Mouse (Mus musculus): Measurements from ENCODE around the gene Strbp. TPM values are rescaled to one million over a fixed set of nuclear protein-coding genes. Genes with fewer than 3 reads are reported as not detected.

Gene Strbp
- total RNA-seq (2021), result 100 to 1,000 TPM; 174 to 175 TPM
- long read RNA-seq, experiment 1, transcript Strbp-202 (18 exons, 3,144 nt), result major isoform, 23 of 75 reads
- long read RNA-seq, experiment 1, partial matches to known transcripts, result 6 of 75 reads
- long read RNA-seq, experiment 1, other reads (novel, unspliced or antisense), result 45 of 75 reads
- long read RNA-seq, experiment 2, full-length matches to known transcripts, result 38 of 83 reads
- long read RNA-seq, experiment 2, partial matches to known transcripts, result 9 of 83 reads
- long read RNA-seq, experiment 2, other reads (novel, unspliced or antisense), result 36 of 83 reads

DNA sequence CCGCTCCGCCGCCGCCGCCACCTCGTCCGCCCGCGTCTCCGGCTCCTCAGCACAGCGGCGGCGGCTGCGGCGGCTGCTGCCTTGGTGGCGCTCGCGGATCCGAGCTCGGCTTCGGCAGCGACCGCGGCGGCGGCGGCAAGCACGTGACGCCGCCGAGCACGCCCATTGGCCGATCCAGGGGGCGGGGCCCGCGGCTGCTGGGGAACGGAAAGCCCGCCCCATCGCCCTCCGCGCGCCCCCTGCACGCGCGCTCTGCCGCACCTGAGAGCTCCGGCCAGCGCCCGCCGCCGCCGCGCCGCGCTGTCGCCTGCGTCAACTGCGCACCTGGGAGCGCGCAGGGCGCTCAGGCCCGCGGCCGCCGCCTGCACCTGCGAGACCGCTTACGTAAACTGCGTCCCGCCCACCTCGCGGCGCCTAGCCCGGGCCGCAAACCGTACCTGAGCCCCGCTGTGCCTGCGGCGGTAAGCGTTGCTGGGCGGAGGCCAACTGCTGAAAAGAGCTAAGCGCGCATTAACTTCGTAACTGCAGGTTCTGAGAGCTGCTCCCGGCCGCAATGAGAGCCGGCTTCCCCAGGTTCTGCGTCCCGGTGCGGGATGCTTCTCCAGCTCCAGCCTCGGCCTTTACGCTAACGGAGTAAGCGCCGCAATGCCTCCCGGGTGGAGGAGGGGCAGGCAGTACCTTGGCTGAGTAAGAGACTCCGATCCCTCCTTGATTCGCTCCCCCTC lies at the start of gene Strbp:
Strbp (minus strand) TSS at position 630 of the 725 bp plus-strand sequence.
- Histone ChIP-seq H3K27ac (peak within 1 kb of the TSS; percentile 98), H3K4me3 (peak within 1 kb of the TSS; percentile 100)
- TF ChIP-seq CTCF (conservative IDR thresholded peaks at IDR 0.05), result no peak
- DNase-seq (ENCODE audit: low spot score in 2 of 2), result peak; percentile 92 to 94

DNA sequence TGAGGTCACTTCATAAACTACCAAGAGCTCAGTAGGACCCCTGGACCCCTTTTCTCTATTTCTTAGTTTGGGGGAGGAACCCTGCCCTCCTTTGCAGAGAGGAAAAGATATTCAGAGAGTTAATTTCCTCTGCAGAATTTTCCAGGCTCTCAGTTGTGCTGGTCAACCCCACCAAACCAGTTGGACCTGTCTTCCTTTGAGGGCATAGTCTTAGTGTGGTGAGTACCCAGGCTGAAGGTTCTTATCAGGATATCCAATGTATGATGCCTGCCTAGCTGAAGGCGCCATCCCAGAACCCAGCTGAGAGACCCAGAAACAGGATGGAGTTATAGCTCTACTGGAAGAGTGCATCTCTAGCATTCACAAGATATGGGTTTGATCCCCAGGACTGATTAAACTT lies 47.5 kb upstream of the Strbp start:
- H3K27ac ChIP-seq, result no peak overlapping the region
- no peak for DNase-seq (ENCODE audit: low spot score in 2 of 2)
- no peak overlapping the region for H3K4me3 ChIP-seq
- TF ChIP-seq CTCF (conservative IDR thresholded peaks at IDR 0.05), result no peak

DNA sequence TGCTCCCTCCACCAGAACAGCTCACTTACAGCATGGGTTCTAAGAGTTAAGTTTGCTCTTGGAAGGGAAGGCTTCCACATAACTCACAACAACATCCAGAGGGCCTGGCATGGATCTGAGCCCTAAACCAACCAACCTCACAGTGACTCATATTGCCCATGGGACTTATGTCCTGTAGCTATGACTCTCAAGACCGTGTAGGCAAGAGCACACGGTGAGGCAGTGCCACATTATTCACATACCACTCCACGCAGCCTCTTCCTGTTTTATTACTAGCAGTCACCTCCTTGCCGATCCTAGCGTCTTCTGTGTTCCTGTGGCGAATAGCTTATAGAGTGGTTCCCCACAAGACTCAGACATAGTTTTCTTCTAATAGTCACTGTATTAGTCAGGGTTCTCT lies 45.7 kb upstream of the Strbp start:
- Histone ChIP-seq H3K4me3 (no peak overlapping the region), H3K27ac (no peak overlapping the region)
- no peak for TF ChIP-seq CTCF (conservative IDR thresholded peaks at IDR 0.05)
- no peak for DNase-seq (ENCODE audit: low spot score in 2 of 2)

DNA sequence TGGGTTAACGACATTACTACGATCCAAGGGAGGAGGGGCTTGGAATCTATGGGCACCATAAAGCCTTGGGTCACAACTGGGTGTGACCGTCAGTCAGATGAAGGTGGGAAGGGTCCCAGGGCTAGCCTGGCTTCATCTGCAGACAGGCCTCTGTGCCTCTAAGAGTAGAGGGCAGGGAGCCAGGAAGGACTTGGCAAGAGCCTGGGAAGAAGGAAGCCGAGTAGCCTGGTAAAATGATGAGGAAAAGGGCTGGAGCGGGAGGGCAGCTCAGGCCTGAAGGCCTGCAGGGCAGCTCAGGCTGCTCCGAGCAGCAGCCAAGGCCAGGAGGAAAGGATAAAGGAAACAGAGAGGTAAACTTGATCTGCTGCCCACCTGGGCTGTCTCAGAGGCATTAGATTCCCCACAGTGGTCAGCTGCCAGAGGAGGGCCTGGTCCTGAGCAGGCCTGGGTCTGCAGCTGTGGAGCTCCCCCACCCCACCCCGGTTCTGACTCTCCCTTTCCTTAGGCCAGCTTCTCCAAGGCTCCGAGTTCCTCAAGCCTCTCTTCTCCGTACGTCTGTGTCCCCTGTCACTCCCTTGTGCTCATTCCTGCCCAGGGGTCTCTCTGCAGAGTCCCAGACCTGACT lies 44.9 kb upstream of the Strbp start:
- Histone ChIP-seq H3K4me3 (no peak overlapping the region), H3K27ac (peak overlapping the region; percentile 32; the same call in 1 of the 2 replicates)
- DNase-seq (ENCODE audit: low spot score in 2 of 2), result no peak
- no peak for TF ChIP-seq CTCF (conservative IDR thresholded peaks at IDR 0.05)

DNA sequence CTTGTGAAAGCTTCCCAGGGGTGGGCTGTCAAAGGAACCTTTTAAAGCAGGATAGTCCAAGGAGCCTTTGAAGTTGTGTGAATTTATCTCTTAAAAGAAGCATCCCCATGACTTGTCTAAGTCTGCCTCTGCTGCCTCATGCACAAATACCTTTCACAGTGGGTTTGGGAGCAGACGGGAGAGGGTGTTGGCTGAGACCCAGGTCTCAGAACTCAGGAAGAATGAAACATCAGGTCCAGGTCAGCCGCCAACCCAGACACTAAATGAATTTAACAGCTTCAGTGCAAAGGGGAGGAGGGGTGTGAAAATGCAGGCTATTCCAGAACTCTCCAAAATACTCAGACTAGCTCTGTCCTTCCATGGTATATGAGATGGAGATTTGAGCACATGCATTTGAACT lies 44.2 kb upstream of the Strbp start:
- no peak for DNase-seq (ENCODE audit: low spot score in 2 of 2)
- Histone ChIP-seq H3K4me3 (no peak overlapping the region), H3K27ac (no peak overlapping the region)
- TF ChIP-seq CTCF (conservative IDR thresholded peaks at IDR 0.05), result no peak

DNA sequence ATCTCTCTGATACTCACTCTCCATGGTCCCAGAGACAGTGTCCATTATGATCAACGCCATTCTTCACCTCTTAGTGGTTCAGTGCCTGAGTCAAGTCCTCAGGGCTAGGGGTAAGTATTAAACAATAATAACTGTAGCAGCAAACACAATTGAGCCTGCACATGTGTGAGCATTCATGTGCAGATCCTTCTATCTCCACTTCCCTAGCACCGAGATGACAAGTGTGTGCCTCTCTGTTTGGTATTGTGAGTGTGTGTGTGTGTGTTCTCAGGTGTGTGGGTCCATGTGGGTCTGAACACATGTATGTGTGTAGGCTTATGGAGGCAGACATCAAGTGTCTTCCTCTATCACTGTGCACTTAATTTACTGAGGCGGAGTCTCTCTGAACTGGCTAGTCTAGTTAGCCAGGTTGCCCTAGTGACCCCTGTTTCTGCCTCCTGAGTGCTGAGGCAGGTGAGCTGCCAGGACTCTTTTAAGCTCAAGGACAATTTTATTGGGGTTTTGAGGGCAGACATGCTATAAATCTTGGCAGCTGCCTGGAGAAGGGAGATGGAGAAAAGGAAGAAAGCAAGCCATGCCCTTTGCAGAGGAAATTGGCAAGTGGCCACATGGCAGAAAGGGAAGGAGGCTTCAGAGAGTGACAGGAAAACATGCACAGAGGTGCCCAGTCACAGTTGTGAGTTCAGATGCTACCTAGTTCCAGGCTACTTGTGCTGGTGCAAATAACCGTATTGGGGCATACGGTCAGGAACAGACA lies 42.8 kb upstream of the Strbp start:
- Histone ChIP-seq H3K27ac (no peak overlapping the region), H3K4me3 (no peak overlapping the region)
- DNase-seq (ENCODE audit: low spot score in 2 of 2), result no peak
- no peak for TF ChIP-seq CTCF (conservative IDR thresholded peaks at IDR 0.05)

DNA sequence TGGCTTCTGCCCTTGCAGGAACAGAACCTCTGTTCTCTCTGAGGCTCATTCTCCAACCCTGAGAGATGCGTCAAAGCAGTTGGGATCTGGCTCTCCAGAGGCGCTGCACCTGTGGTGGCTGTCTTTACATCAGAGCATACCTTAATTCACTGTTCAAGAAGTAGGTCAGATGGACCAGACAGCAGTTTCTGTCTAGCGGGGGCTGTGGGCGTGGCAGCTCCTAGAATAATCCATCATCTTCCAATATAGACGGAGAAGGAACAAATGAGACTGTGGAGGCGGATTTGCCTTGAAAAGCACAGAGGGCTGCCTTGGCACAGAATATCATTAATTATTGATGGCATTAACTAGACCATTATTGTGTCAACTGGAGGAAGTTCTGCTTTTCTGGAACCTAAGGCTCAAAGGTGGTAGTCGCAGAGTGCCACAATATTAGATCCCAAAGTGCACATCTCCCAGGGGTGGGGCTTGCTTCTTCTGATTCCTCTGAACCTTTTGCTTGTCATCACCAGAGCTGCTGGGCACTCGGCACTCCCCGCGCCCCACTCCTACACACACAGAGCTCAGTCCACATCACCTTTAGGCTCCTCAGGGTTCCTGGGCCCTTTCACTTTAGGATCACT lies 41.2 kb upstream of the Strbp start:
- no peak overlapping the region for H3K4me3 ChIP-seq
- TF ChIP-seq CTCF (conservative IDR thresholded peaks at IDR 0.05), result no peak
- no peak for DNase-seq (ENCODE audit: low spot score in 2 of 2)
- no peak overlapping the region for H3K27ac ChIP-seq

DNA sequence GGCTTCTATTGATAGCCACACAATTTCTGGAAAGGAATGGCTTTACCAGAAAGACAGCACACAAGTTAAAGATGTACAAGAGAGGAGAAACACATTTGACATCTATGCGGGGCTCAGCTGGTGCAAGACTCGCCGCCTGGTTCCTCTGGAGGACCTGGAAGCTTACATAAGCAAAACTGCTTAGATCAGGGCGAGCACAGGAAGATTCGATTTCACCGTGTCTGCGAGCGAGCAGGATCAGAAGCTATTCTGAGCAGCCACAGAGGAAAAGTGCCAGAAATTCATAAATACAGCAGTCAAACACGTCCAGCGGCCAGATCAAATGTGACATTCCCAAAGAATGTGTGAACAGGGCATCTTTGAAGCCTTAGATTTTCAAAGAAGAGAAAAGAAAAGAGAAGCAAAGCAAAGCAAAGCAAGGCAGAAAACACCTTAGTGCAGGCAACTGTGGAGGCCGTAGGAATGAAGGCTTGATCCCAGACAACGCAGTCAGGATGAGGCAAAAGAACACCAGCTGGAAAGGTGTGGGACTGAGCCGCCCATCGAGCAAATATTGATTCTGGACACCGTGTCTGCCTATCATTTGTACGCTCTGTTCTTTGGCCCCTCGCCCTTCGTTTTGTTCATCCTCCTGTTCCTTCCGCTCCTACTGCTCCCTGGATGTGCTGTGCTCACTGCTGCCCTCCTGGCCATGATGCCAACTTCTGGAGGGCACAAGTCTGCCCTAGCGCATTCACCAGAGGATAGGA lies 38.3 kb upstream of the Strbp start:
- 0 out of 2 replicates have a peak overlapping the region, but pooled peaks have one; percentile 25 for H3K27ac ChIP-seq
- H3K4me3 ChIP-seq, result no peak overlapping the region; the same call in 1 of the 2 replicates
- TF ChIP-seq CTCF (conservative IDR thresholded peaks at IDR 0.05), result peak; percentile 27
- DNase-seq (ENCODE audit: low spot score in 2 of 2), result no peak

DNA sequence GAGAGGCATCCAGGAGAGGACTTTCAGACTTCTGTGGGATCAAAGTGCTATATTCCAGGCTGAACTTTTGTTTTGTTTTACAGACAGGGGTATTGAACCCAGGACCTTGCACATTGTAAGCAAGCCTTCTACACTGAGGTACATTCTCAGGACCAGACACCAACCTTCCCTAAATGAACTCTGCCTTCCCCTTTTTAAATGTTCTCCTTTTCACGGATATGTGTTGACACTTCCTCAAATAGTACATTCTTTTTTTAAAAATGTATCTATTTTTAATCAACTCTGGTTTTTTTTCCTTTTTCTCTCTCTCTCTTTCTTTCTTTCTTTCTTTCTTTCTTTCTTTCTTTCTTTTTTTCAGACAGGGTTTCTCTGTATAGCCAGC lies 32.1 kb upstream of the Strbp start:
- Histone ChIP-seq H3K27ac (no peak overlapping the region), H3K4me3 (no peak overlapping the region)
- DNase-seq (ENCODE audit: low spot score in 2 of 2), result no peak
- no peak for TF ChIP-seq CTCF (conservative IDR thresholded peaks at IDR 0.05)

DNA sequence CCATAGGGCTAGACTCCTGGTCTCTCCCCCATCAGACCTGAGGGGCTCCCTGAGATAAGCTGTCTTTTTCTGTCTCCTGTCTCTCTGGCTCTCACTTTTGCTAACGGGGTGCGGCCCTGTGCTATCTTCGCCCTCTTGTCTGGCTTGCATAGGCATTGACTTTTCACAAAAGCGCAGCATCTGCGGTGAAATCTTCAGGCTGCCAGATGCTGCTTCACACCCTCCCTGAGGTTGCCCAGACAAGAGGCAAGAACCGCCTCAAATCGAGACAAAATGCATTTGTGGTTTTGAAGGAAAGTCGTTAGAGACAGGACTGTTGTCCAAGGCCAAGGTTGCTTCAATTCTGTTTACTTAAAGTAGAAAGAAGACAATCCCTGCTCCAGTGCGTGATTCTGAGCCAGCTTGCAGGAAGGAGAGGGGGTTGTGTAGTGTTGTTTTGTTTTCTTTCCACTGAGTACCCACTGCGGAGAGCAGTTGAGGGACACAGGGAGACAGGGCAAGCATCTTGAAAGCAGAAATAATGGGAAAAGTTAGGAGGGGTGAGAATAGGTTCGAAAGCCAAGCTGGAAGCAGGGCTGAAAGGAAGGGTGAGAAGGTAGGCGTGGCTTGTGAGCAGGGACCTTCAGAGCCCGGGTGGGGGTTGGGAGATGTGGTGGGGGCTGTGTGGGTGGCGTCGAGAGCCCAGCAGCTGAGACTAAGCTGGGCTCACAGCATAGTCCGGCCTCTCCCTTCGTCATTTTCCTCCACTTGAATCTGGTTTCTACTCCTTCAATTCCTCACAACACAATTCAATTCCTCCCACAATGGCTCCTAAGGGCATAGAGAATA lies 31.5 kb upstream of the Strbp start:
- DNase-seq (ENCODE audit: low spot score in 2 of 2), result no peak
- TF ChIP-seq CTCF (conservative IDR thresholded peaks at IDR 0.05), result no peak
- H3K27ac ChIP-seq, result 0 out of 2 replicates have a peak overlapping the region, but pooled peaks have one; percentile 3

DNA sequence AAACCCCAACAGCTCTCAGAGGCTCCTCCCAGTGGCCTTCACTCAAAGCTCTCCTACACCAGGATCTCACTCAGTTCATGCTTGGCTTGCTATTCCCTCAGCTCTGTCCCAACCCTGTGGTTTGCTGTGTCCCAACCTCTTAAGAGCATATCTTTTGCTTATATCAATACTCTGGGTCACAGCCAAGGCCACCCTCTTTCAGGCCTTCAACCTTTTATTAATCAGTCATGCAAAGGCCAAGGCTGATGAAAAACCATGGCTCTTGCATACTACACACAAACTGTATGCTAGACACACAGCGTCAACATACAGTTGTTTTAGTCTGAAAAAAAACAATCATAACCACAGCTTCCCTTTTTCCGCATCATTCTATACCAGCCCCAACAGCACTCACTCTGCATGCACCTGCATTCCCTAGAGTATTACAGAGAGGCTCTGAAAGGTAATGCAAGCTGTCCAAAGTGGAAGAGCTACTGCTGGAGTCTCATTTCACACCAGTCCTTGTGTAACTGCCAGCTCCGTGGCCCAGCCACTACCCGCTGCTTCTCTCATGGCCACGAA lies 27.7 kb upstream of the Strbp start:
- TF ChIP-seq CTCF (conservative IDR thresholded peaks at IDR 0.05), result no peak
- Histone ChIP-seq H3K4me3 (no peak overlapping the region), H3K27ac (no peak overlapping the region)
- no peak for DNase-seq (ENCODE audit: low spot score in 2 of 2)

More for the DNA sequence above, 31.5 kb upstream of the Strbp start:
- no peak overlapping the region for H3K4me3 ChIP-seq

Data from layer of hippocampus, adult 2 months (tissue).